In genomic region chr6:52584383-52584782, GRCm38 (mm10) we compare ENCODE assay signal across 8 mouse cellular contexts. TPM values are rescaled to one million over a fixed set of nuclear protein-coding genes. Genes with fewer than 3 reads are reported as not detected.
DNase-seq lines count a peak whose midpoint lies in the region; ATAC-seq and TF ChIP-seq lines count a peak whose summit lies in the region.

No protein-coding gene starts in this region.

- no peak overlapping the region for H3K4me2 ChIP-seq in liver, embryonic 11.5 days
- 0 out of 2 replicates have a peak overlapping the region, but pooled peaks have one; percentile 6 for H3K4me2 ChIP-seq in heart, embryonic 12.5 days

- H3K9me3 ChIP-seq in liver, embryonic 11.5 days (ENCODE audit: control insufficient read depth, low read length) = no peaks in the 10 kb centered on the region
- no peaks in the 10 kb centered on the region for H3K9me3 ChIP-seq in heart, embryonic 12.5 days (replicated peaks)

- 60% methylated on average over 8 of the region's 8 CpGs for WGBS in liver, adult 2 months
- WGBS in liver, embryonic 11.5 days = 62% methylated on average over 8 of the region's 8 CpGs
- WGBS in heart, embryonic 12.5 days = 34% methylated on average over 8 of the region's 8 CpGs

- no peak for ATAC-seq in liver, embryonic 11.5 days (replicated peaks; ENCODE audit: low FRiP score)
- ATAC-seq in erythroblast, adult 5-6 weeks (replicated peaks; ENCODE audit: low FRiP score, poor library complexity, severe bottlenecking) = 0 out of 2 replicates have a peak, but pooled peaks have one; percentile 55
- ATAC-seq in heart, embryonic 12.5 days (ENCODE audit: insufficient number of reproducible peaks, low FRiP score) = no peak
- ATAC-seq in monocyte, adult 5-6 weeks (replicated peaks; ENCODE audit: insufficient number of reproducible peaks, low FRiP score, low TSS enrichment, poor library complexity, severe bottlenecking) = no peak

- TF ChIP-seq POLR2A in liver, adult 2 months (IDR thresholded peaks at IDR 0.05; ENCODE audit: extremely low read depth, insufficient read depth, low read length) = no peak

- H3K9ac ChIP-seq in liver, adult 2 months (ENCODE audit: low read depth, low read length) = no peak overlapping the region
- no peak overlapping the region for H3K9ac ChIP-seq in liver, embryonic 11.5 days (ENCODE audit: low read depth, low read length)
- H3K9ac ChIP-seq in heart, embryonic 12.5 days = no peak overlapping the region

- 0 out of 2 replicates have a peak, but pooled peaks have one; percentile 10 for TF ChIP-seq CTCF in liver, adult 2 months (IDR thresholded peaks at IDR 0.05; ENCODE audit: low read depth, low read length)

- peak; percentile 68 for DNase-seq in liver, adult 2 months (ENCODE audit: extremely low read depth, low read depth, low spot score)
- no peak for DNase-seq in liver, embryonic 11.5 days (ENCODE audit: low spot score)
- peak; percentile 15 to 29 for DNase-seq in layer of hippocampus, adult 18-20 months (ENCODE audit: low spot score in 2 of 2)
- DNase-seq in lung, postnatal 14 days = peak; percentile 36
- DNase-seq in right cerebral cortex, postnatal 25 days = peak; percentile 25

- no peaks in the 10 kb centered on the region for H3K27me3 ChIP-seq in liver, adult 2 months (ENCODE audit: control insufficient read depth, insufficient read depth, low read length)
- H3K27me3 ChIP-seq in liver, embryonic 11.5 days (replicated peaks; ENCODE audit: control insufficient read depth, insufficient read depth, low read length) = no peaks in the 10 kb centered on the region
- no peaks in the 10 kb centered on the region for H3K27me3 ChIP-seq in heart, embryonic 12.5 days (replicated peaks)

- H3K27ac ChIP-seq in liver, adult 2 months (replicated peaks; ENCODE audit: insufficient read depth, low read depth, low read length) = no peak overlapping the region
- H3K27ac ChIP-seq in liver, embryonic 11.5 days (ENCODE audit: low read depth, low read length) = no peak overlapping the region
- no peak overlapping the region for H3K27ac ChIP-seq in heart, embryonic 12.5 days (ENCODE audit: poor library complexity, severe bottlenecking)

- peaks cover 13% of the 10 kb centered on the region; the same call in 1 of the 2 replicates for H3K79me2 ChIP-seq in liver, adult 2 months (ENCODE audit: control insufficient read depth, insufficient read depth, low read length)

- no peak overlapping the region for H3K4me3 ChIP-seq in liver, adult 2 months (ENCODE audit: insufficient read depth, low read depth, low read length)
- H3K4me3 ChIP-seq in liver, embryonic 11.5 days (ENCODE audit: low read depth, low read length) = no peak overlapping the region
- H3K4me3 ChIP-seq in heart, embryonic 12.5 days = no peak overlapping the region

- peaks cover 4% of the 10 kb centered on the region; the same call in 1 of the 2 replicates for H3K36me3 ChIP-seq in liver, adult 2 months (ENCODE audit: control insufficient read depth, insufficient read depth, low read length)
- peaks cover 2% of the 10 kb centered on the region; the same call in 1 of the 2 replicates for H3K36me3 ChIP-seq in liver, embryonic 11.5 days (ENCODE audit: control insufficient read depth, insufficient read depth, low read length)
- peaks cover 9% of the 10 kb centered on the region for H3K36me3 ChIP-seq in heart, embryonic 12.5 days

- H3K4me1 ChIP-seq in liver, adult 2 months (ENCODE audit: control insufficient read depth, insufficient read depth, low read length) = peaks cover 7% of the 10 kb centered on the region; the same call in 1 of the 2 replicates
- no peaks in the 10 kb centered on the region for H3K4me1 ChIP-seq in liver, embryonic 11.5 days (replicated peaks; ENCODE audit: control insufficient read depth, insufficient read depth, low read length)
- peaks cover 6% of the 10 kb centered on the region; the same call in 1 of the 2 replicates for H3K4me1 ChIP-seq in heart, embryonic 12.5 days (replicated peaks)

RNA-seq across cellular contexts. Expression of gene Hibadh, which starts 55.8 kb away (rescaled TPM):
- 308 and 311 TPM in 2 replicates for total RNA-seq in liver, adult 2 months (2014; rRNA removed)
- polyA plus RNA-seq in liver, adult 2 months (2012; rRNA removed) = 225 and 253 TPM in 2 replicates
- 63.6 and 63.8 TPM in 2 replicates for polyA plus RNA-seq in liver, embryonic 11.5 days (2014; fragmentation: Nextera tagmentation; extraction: Ambion mirVana)
- total RNA-seq in erythroblast, adult 5-6 weeks (2015; ENCODE audit: low replicate concordance) = 26.5 and 33.6 TPM in 2 replicates
- 20.3 and 27.0 TPM in 2 replicates for total RNA-seq in erythroblast, adult 5-6 weeks (2017; ENCODE audit: low replicate concordance)
- 126 and 129 TPM in 2 replicates for polyA plus RNA-seq in heart, embryonic 12.5 days (2016; fragmentation: Nextera tagmentation; extraction: Ambion mirVana)
- total RNA-seq in layer of hippocampus, adult 18-20 months (2021) = 10 to 100 TPM; 44.1 to 50.1 TPM
- 26.2 to 37.9 TPM (median 30.1 TPM) in 3 replicates for total RNA-seq in monocyte, adult 5-6 weeks (2017)
